Mouse (Mus musculus): ENCODE measurements around the gene Cited4. TPM values are rescaled to one million over a fixed set of nuclear protein-coding genes. Genes with fewer than 3 reads are reported as not detected.

Cited4 gene
- polyA plus RNA-seq, 1 experiment from 2014 or later, result 1.2 TPM

GRCm38 (mm10) chr4:120650208-120650592 is 16.2 kb upstream of the Cited4 start:
- no peaks in the 10 kb centered on the region for H3K36me3 ChIP-seq (ENCODE audit: control insufficient read depth, insufficient read depth, low read length)
- H3K9ac ChIP-seq (replicated peaks; ENCODE audit: low read length), result peak overlapping the region; percentile 63; the same call in 1 of the 2 replicates
- no peaks in the 10 kb centered on the region for H3K9me3 ChIP-seq (ENCODE audit: control insufficient read depth, low read length)
- WGBS, result 24% methylated on average over 7 of the region's 7 CpGs
- H3K4me2 ChIP-seq (ENCODE audit: low read length), result peak overlapping the region; percentile 96
- peak; percentile 8 for DNase-seq
- H3K27me3 ChIP-seq (ENCODE audit: control insufficient read depth, insufficient read depth, low read length), result peaks cover 9% of the 10 kb centered on the region; the same call in 1 of the 2 replicates
- peak overlapping the region; percentile 50 for H3K4me3 ChIP-seq (replicated peaks; ENCODE audit: low read depth, low read length)
- no peak for ATAC-seq (ENCODE audit: low FRiP score, low TSS enrichment)
- no peak overlapping the region for H3K27ac ChIP-seq (replicated peaks; ENCODE audit: low read depth, low read length)
- 0 out of 2 replicates have a peak, but pooled peaks cover 4% of the 10 kb centered on the region for H3K4me1 ChIP-seq (ENCODE audit: control insufficient read depth, insufficient read depth, low read length)

- Histone ChIP-seq H3K9ac (replicated peaks; ENCODE audit: low read length) (no peak overlapping the region), H3K4me3 (replicated peaks; ENCODE audit: low read depth, low read length) (no peak overlapping the region), H3K27me3 (ENCODE audit: control insufficient read depth, insufficient read depth, low read length) (no peaks in the 10 kb centered on the region), H3K36me3 (ENCODE audit: control insufficient read depth, insufficient read depth, low read length) (no peaks in the 10 kb centered on the region), H3K4me2 (ENCODE audit: low read length) (no peak overlapping the region), H3K9me3 (ENCODE audit: control insufficient read depth, low read length) (no peaks in the 10 kb centered on the region), H3K4me1 (ENCODE audit: control insufficient read depth, insufficient read depth, low read length) (no peaks in the 10 kb centered on the region), H3K27ac (replicated peaks; ENCODE audit: low read depth, low read length) (no peak overlapping the region)
- no peak for ATAC-seq (ENCODE audit: low FRiP score, low TSS enrichment)
- WGBS, result 84% methylated on average over 8 of the region's 8 CpGs
- peak; percentile 41 for DNase-seq
These were observed 10.5 kb upstream of the Cited4 start for GRCm38 (mm10) chr4:120655898-120656297.

GRCm38 (mm10) chr4:120660485-120660884 is 5.9 kb upstream of the Cited4 start:
- Histone ChIP-seq H3K27ac (replicated peaks; ENCODE audit: low read depth, low read length) (no peak overlapping the region), H3K9me3 (ENCODE audit: control insufficient read depth, low read length) (no peaks in the 10 kb centered on the region), H3K4me1 (ENCODE audit: control insufficient read depth, insufficient read depth, low read length) (no peaks in the 10 kb centered on the region), H3K4me2 (ENCODE audit: low read length) (no peak overlapping the region), H3K4me3 (replicated peaks; ENCODE audit: low read depth, low read length) (no peak overlapping the region), H3K9ac (replicated peaks; ENCODE audit: low read length) (no peak overlapping the region), H3K36me3 (ENCODE audit: control insufficient read depth, insufficient read depth, low read length) (no peaks in the 10 kb centered on the region), H3K27me3 (ENCODE audit: control insufficient read depth, insufficient read depth, low read length) (no peaks in the 10 kb centered on the region)
- no peak for DNase-seq
- no peak for ATAC-seq (ENCODE audit: low FRiP score, low TSS enrichment)
- 71% methylated on average over 4 of the region's 4 CpGs for WGBS

GRCm38 (mm10) chr4:120664601-120665000 is 1.8 kb upstream of the Cited4 start:
- no peak overlapping the region for H3K4me2 ChIP-seq (ENCODE audit: low read length)
- H3K27ac ChIP-seq (replicated peaks; ENCODE audit: low read depth, low read length), result no peak overlapping the region
- H3K36me3 ChIP-seq (ENCODE audit: control insufficient read depth, insufficient read depth, low read length), result no peaks in the 10 kb centered on the region
- DNase-seq (no peak), ATAC-seq (ENCODE audit: low FRiP score, low TSS enrichment) (no peak)
- no peaks in the 10 kb centered on the region for H3K9me3 ChIP-seq (ENCODE audit: control insufficient read depth, low read length)
- WGBS, result 74% methylated on average over 2 of the region's 2 CpGs
- peaks cover 17% of the 10 kb centered on the region for H3K27me3 ChIP-seq (ENCODE audit: control insufficient read depth, insufficient read depth, low read length)
- H3K4me1 ChIP-seq (ENCODE audit: control insufficient read depth, insufficient read depth, low read length), result peaks cover 6% of the 10 kb centered on the region; the same call in 1 of the 2 replicates
- no peak overlapping the region for H3K4me3 ChIP-seq (replicated peaks; ENCODE audit: low read depth, low read length)
- no peak overlapping the region for H3K9ac ChIP-seq (replicated peaks; ENCODE audit: low read length)

- Histone ChIP-seq H3K36me3 (ENCODE audit: control insufficient read depth, insufficient read depth, low read length) (no peaks in the 10 kb centered on the region), H3K4me3 (replicated peaks; ENCODE audit: low read depth, low read length) (no peak overlapping the region), H3K4me2 (ENCODE audit: low read length) (no peak overlapping the region), H3K27ac (replicated peaks; ENCODE audit: low read depth, low read length) (no peak overlapping the region), H3K9me3 (ENCODE audit: control insufficient read depth, low read length) (no peaks in the 10 kb centered on the region), H3K9ac (replicated peaks; ENCODE audit: low read length) (no peak overlapping the region), H3K27me3 (ENCODE audit: control insufficient read depth, insufficient read depth, low read length) (peaks cover 17% of the 10 kb centered on the region), H3K4me1 (ENCODE audit: control insufficient read depth, insufficient read depth, low read length) (peaks cover 6% of the 10 kb centered on the region; the same call in 1 of the 2 replicates)
- WGBS, result 38% methylated on average over 4 of the region's 4 CpGs
- DNase-seq (no peak), ATAC-seq (ENCODE audit: low FRiP score, low TSS enrichment) (no peak)
These were observed 1.1 kb upstream of the Cited4 start for GRCm38 (mm10) chr4:120665144-120665700.

GRCm38 (mm10) chr4:120665782-120666181 is 590 bp upstream of the Cited4 start:
- Histone ChIP-seq H3K27me3 (ENCODE audit: control insufficient read depth, insufficient read depth, low read length) (peaks cover 17% of the 10 kb centered on the region), H3K27ac (replicated peaks; ENCODE audit: low read depth, low read length) (no peak overlapping the region), H3K4me1 (ENCODE audit: control insufficient read depth, insufficient read depth, low read length) (peaks cover 6% of the 10 kb centered on the region; the same call in 1 of the 2 replicates), H3K9ac (replicated peaks; ENCODE audit: low read length) (no peak overlapping the region), H3K9me3 (ENCODE audit: control insufficient read depth, low read length) (no peaks in the 10 kb centered on the region), H3K4me3 (replicated peaks; ENCODE audit: low read depth, low read length) (no peak overlapping the region), H3K4me2 (ENCODE audit: low read length) (no peak overlapping the region; the same call in 1 of the 2 replicates), H3K36me3 (ENCODE audit: control insufficient read depth, insufficient read depth, low read length) (no peaks in the 10 kb centered on the region)
- no peak for ATAC-seq (ENCODE audit: low FRiP score, low TSS enrichment)
- no peak for DNase-seq
- 61% methylated on average over 7 of the region's 7 CpGs for WGBS

GRCm38 (mm10) chr4:120667045-120667501 is 701 bp downstream of the Cited4 start:
- WGBS, result under 1% methylated on average over 50 of the region's 50 CpGs

GRCm38 (mm10) chr4:120667555-120667954 is 1.2 kb downstream of the Cited4 start:
- Histone ChIP-seq H3K4me3 (replicated peaks; ENCODE audit: low read depth, low read length) (peak overlapping the region; percentile 48), H3K36me3 (ENCODE audit: control insufficient read depth, insufficient read depth, low read length) (no peaks in the 10 kb centered on the region), H3K27ac (replicated peaks; ENCODE audit: low read depth, low read length) (no peak overlapping the region), H3K9ac (replicated peaks; ENCODE audit: low read length) (peak overlapping the region; percentile 53), H3K9me3 (ENCODE audit: control insufficient read depth, low read length) (no peaks in the 10 kb centered on the region), H3K27me3 (ENCODE audit: control insufficient read depth, insufficient read depth, low read length) (peaks cover 17% of the 10 kb centered on the region), H3K4me1 (ENCODE audit: control insufficient read depth, insufficient read depth, low read length) (peaks cover 6% of the 10 kb centered on the region; the same call in 1 of the 2 replicates), H3K4me2 (ENCODE audit: low read length) (peak overlapping the region; percentile 99)
- DNase-seq (no peak), ATAC-seq (ENCODE audit: low FRiP score, low TSS enrichment) (no peak)
- 12% methylated on average over 10 of the region's 10 CpGs for WGBS

More at GRCm38 (mm10) chr4:120667045-120667501, 701 bp downstream of the Cited4 start:
- peaks cover 17% of the 10 kb centered on the region for H3K27me3 ChIP-seq (ENCODE audit: control insufficient read depth, insufficient read depth, low read length)
- H3K4me2 ChIP-seq (ENCODE audit: low read length), result peak overlapping the region; percentile 99
- peaks cover 6% of the 10 kb centered on the region; the same call in 1 of the 2 replicates for H3K4me1 ChIP-seq (ENCODE audit: control insufficient read depth, insufficient read depth, low read length)
- H3K9me3 ChIP-seq (ENCODE audit: control insufficient read depth, low read length), result no peaks in the 10 kb centered on the region
- DNase-seq (peak; percentile 77), ATAC-seq (ENCODE audit: low FRiP score, low TSS enrichment) (peak; percentile 62; the same call in 1 of the 2 replicates)
- no peaks in the 10 kb centered on the region for H3K36me3 ChIP-seq (ENCODE audit: control insufficient read depth, insufficient read depth, low read length)
- H3K9ac ChIP-seq (replicated peaks; ENCODE audit: low read length), result peak overlapping the region; percentile 53
- no peak overlapping the region; the same call in 1 of the 2 replicates for H3K27ac ChIP-seq (replicated peaks; ENCODE audit: low read depth, low read length)
- peak overlapping the region; percentile 48 for H3K4me3 ChIP-seq (replicated peaks; ENCODE audit: low read depth, low read length)

- H3K27me3 ChIP-seq (ENCODE audit: control insufficient read depth, insufficient read depth, low read length), result peaks cover 17% of the 10 kb centered on the region
These were observed 2.2 kb downstream of the Cited4 start for GRCm38 (mm10) chr4:120668551-120668950.

More at GRCm38 (mm10) chr4:120668551-120668950, 2.2 kb downstream of the Cited4 start:
- H3K9ac ChIP-seq (replicated peaks; ENCODE audit: low read length), result no peak overlapping the region
- H3K9me3 ChIP-seq (ENCODE audit: control insufficient read depth, low read length), result no peaks in the 10 kb centered on the region
- no peak overlapping the region for H3K4me3 ChIP-seq (replicated peaks; ENCODE audit: low read depth, low read length)
- H3K27ac ChIP-seq (replicated peaks; ENCODE audit: low read depth, low read length), result no peak overlapping the region
- ATAC-seq (ENCODE audit: low FRiP score, low TSS enrichment) (no peak), DNase-seq (no peak)
- H3K4me2 ChIP-seq (ENCODE audit: low read length), result no peak overlapping the region
- no peaks in the 10 kb centered on the region for H3K36me3 ChIP-seq (ENCODE audit: control insufficient read depth, insufficient read depth, low read length)
- peaks cover 6% of the 10 kb centered on the region; the same call in 1 of the 2 replicates for H3K4me1 ChIP-seq (ENCODE audit: control insufficient read depth, insufficient read depth, low read length)
- 93% methylated on average over 4 of the region's 4 CpGs for WGBS
